Mouse (Mus musculus): ENCODE data around the gene Sema5b. TPM values are rescaled to one million over a fixed set of nuclear protein-coding genes. Genes with fewer than 3 reads are reported as not detected.

Gene Sema5b
- polyA plus RNA-seq, 1 experiment: not detected

- Histone ChIP-seq H3K4me1 (ENCODE audit: control insufficient read depth, insufficient read depth, low read length) (no peaks in the 10 kb centered on the region), H3K27ac (ENCODE audit: insufficient read depth, low read depth, low read length) (no peak overlapping the region), H3K4me3 (ENCODE audit: insufficient read depth, low read length) (no peak overlapping the region)
- TF ChIP-seq POLR2A (IDR thresholded peaks at IDR 0.05; ENCODE audit: borderline replicate concordance, low read depth, low read length) (no peak), CTCF (IDR thresholded peaks at IDR 0.05; ENCODE audit: low read depth, low read length) (no peak)
Observed at GRCm38 (mm10) chr16:35602529-35602928, 61.6 kb downstream of the Sema5b start.

GRCm38 (mm10) chr16:35603729-35604522 lies 63.0 kb downstream of the Sema5b start:
- H3K4me1 ChIP-seq (ENCODE audit: control insufficient read depth, insufficient read depth, low read length): no peaks in the 10 kb centered on the region
- TF ChIP-seq POLR2A (IDR thresholded peaks at IDR 0.05; ENCODE audit: borderline replicate concordance, low read depth, low read length) (no peak), CTCF (IDR thresholded peaks at IDR 0.05; ENCODE audit: low read depth, low read length) (no peak)
- no peak overlapping the region for H3K4me3 ChIP-seq (ENCODE audit: insufficient read depth, low read length)
- H3K27ac ChIP-seq (ENCODE audit: insufficient read depth, low read depth, low read length): no peak overlapping the region

GRCm38 (mm10) chr16:35607250-35607649 lies 66.3 kb downstream of the Sema5b start:
- no peaks in the 10 kb centered on the region for H3K4me1 ChIP-seq (ENCODE audit: control insufficient read depth, insufficient read depth, low read length)
- no peak for TF ChIP-seq CTCF (IDR thresholded peaks at IDR 0.05; ENCODE audit: low read depth, low read length)
- no peak for TF ChIP-seq POLR2A (IDR thresholded peaks at IDR 0.05; ENCODE audit: borderline replicate concordance, low read depth, low read length)
- no peak overlapping the region for H3K27ac ChIP-seq (ENCODE audit: insufficient read depth, low read depth, low read length)
- H3K4me3 ChIP-seq (ENCODE audit: insufficient read depth, low read length): no peak overlapping the region

- no peak overlapping the region for H3K27ac ChIP-seq (ENCODE audit: insufficient read depth, low read depth, low read length)
- H3K4me3 ChIP-seq (ENCODE audit: insufficient read depth, low read length): no peak overlapping the region
- no peak for TF ChIP-seq CTCF (IDR thresholded peaks at IDR 0.05; ENCODE audit: low read depth, low read length)
- no peak for TF ChIP-seq POLR2A (IDR thresholded peaks at IDR 0.05; ENCODE audit: borderline replicate concordance, low read depth, low read length)
- no peaks in the 10 kb centered on the region for H3K4me1 ChIP-seq (ENCODE audit: control insufficient read depth, insufficient read depth, low read length)
Observed at GRCm38 (mm10) chr16:35608244-35608643, 67.3 kb downstream of the Sema5b start.

GRCm38 (mm10) chr16:35609561-35609960 lies 68.6 kb downstream of the Sema5b start:
- H3K4me1 ChIP-seq (ENCODE audit: control insufficient read depth, insufficient read depth, low read length): no peaks in the 10 kb centered on the region
- TF ChIP-seq POLR2A (IDR thresholded peaks at IDR 0.05; ENCODE audit: borderline replicate concordance, low read depth, low read length) (no peak), CTCF (IDR thresholded peaks at IDR 0.05; ENCODE audit: low read depth, low read length) (no peak)
- no peak overlapping the region for H3K27ac ChIP-seq (ENCODE audit: insufficient read depth, low read depth, low read length)
- no peak overlapping the region for H3K4me3 ChIP-seq (ENCODE audit: insufficient read depth, low read length)

GRCm38 (mm10) chr16:35613851-35614804 lies 73.2 kb downstream of the Sema5b start:
- TF ChIP-seq POLR2A (IDR thresholded peaks at IDR 0.05; ENCODE audit: borderline replicate concordance, low read depth, low read length): no peak
- TF ChIP-seq CTCF (IDR thresholded peaks at IDR 0.05; ENCODE audit: low read depth, low read length): no peak
- no peaks in the 10 kb centered on the region for H3K4me1 ChIP-seq (ENCODE audit: control insufficient read depth, insufficient read depth, low read length)

GRCm38 (mm10) chr16:35617732-35618131 lies 76.8 kb downstream of the Sema5b start:
- Histone ChIP-seq H3K4me1 (ENCODE audit: control insufficient read depth, insufficient read depth, low read length) (no peaks in the 10 kb centered on the region), H3K27ac (ENCODE audit: insufficient read depth, low read depth, low read length) (no peak overlapping the region), H3K4me3 (ENCODE audit: insufficient read depth, low read length) (no peak overlapping the region)
- TF ChIP-seq CTCF (IDR thresholded peaks at IDR 0.05; ENCODE audit: low read depth, low read length) (no peak), POLR2A (IDR thresholded peaks at IDR 0.05; ENCODE audit: borderline replicate concordance, low read depth, low read length) (no peak)

More at GRCm38 (mm10) chr16:35613851-35614804, 73.2 kb downstream of the Sema5b start:
- H3K4me3 ChIP-seq (ENCODE audit: insufficient read depth, low read length): no peak overlapping the region
- no peak overlapping the region for H3K27ac ChIP-seq (ENCODE audit: insufficient read depth, low read depth, low read length)

- no peak for TF ChIP-seq POLR2A (IDR thresholded peaks at IDR 0.05; ENCODE audit: borderline replicate concordance, low read depth, low read length)
- TF ChIP-seq CTCF (IDR thresholded peaks at IDR 0.05; ENCODE audit: low read depth, low read length): no peak
- H3K4me3 ChIP-seq (ENCODE audit: insufficient read depth, low read length): no peak overlapping the region
- H3K4me1 ChIP-seq (ENCODE audit: control insufficient read depth, insufficient read depth, low read length): no peaks in the 10 kb centered on the region
- H3K27ac ChIP-seq (ENCODE audit: insufficient read depth, low read depth, low read length): no peak overlapping the region
Observed at GRCm38 (mm10) chr16:35623026-35623425, 82.1 kb downstream of the Sema5b start.

GRCm38 (mm10) chr16:35623986-35624385 lies 83.0 kb downstream of the Sema5b start:
- no peaks in the 10 kb centered on the region for H3K4me1 ChIP-seq (ENCODE audit: control insufficient read depth, insufficient read depth, low read length)
- no peak overlapping the region for H3K27ac ChIP-seq (ENCODE audit: insufficient read depth, low read depth, low read length)
- TF ChIP-seq CTCF (IDR thresholded peaks at IDR 0.05; ENCODE audit: low read depth, low read length) (no peak), POLR2A (IDR thresholded peaks at IDR 0.05; ENCODE audit: borderline replicate concordance, low read depth, low read length) (no peak)
- H3K4me3 ChIP-seq (ENCODE audit: insufficient read depth, low read length): no peak overlapping the region
